Mouse (Mus musculus) CH12.LX (cell line): ENCODE results near the gene Rbfox1. TPM values are rescaled to one million over a fixed set of nuclear protein-coding genes. Genes with fewer than 3 reads are reported as not detected.

Experiments
- DNase-seq: peaks from one replicate; pipeline ENCODE4 v3.0.0-alpha.2; 2013; ENCODE audit errors: extremely low read depth
- H3K27ac ChIP-seq: 2 replicates; pipeline ENCODE4 v1.5.1; 2012; ENCODE audit warnings: low read depth, mild to moderate bottlenecking, control low read depth, moderate library complexity; ENCODE audit not compliant: insufficient read depth
- H3K27me3 ChIP-seq: replicated peaks from 2 replicates; pipeline ENCODE3; 2012; ENCODE audit warnings: inconsistent platforms
- H3K36me3 ChIP-seq, 2 experiments: replicated peaks in 1 of 2; 2 replicates each; pipeline versions ENCODE3 to v1.6.1; 2012; ENCODE audit warnings: inconsistent platforms in 1 of 2, low read length in 1 of 2, mild to moderate bottlenecking in 1 of 2, mixed read lengths in 1 of 2, moderate library complexity in 1 of 2; ENCODE audit not compliant: control insufficient read depth in 1 of 2, insufficient read depth in 1 of 2
- H3K4me1 ChIP-seq, 2 experiments: 2 replicates each; pipeline ENCODE4 v1.6.1; 2012; ENCODE audit warnings: inconsistent platforms in 1 of 2, moderate library complexity in 1 of 2; ENCODE audit not compliant: insufficient read depth in 2 of 2, control insufficient read depth in 1 of 2
- H3K4me2 ChIP-seq: 2 replicates; pipeline ENCODE4 v1.6.1; 2012; ENCODE audit warnings: low read depth, mild to moderate bottlenecking, control low read depth; ENCODE audit not compliant: poor library complexity, insufficient read depth, severe bottlenecking
- H3K4me3 ChIP-seq, 3 experiments: fragments of 150-350 bp in 1 of 3; sonication (generic) in 1 of 3; replicated peaks in 1 of 3; 2 replicates each; pipeline versions ENCODE3 to v1.5.1; 2011 to 2012; ENCODE audit warnings: low read depth in 2 of 3, low read length in 2 of 3, mild to moderate bottlenecking in 2 of 3, moderate library complexity in 2 of 3, control low read depth in 1 of 3, improper control_type of control experiment in 1 of 3, inconsistent platforms in 1 of 3, mixed read lengths in 1 of 3; ENCODE audit not compliant: poor library complexity in 1 of 3
- H3K79me2 ChIP-seq: replicated peaks from 2 replicates; pipeline ENCODE4 v1.6.1; 2012; ENCODE audit warnings: mild to moderate bottlenecking, moderate library complexity; ENCODE audit not compliant: control insufficient read depth, poor library complexity, insufficient read depth, severe bottlenecking; ENCODE audit errors: extremely low read depth
- H3K9ac ChIP-seq: 2 replicates; pipeline ENCODE4 v1.6.1; 2012; ENCODE audit warnings: low read depth, mild to moderate bottlenecking, control low read depth, moderate library complexity; ENCODE audit not compliant: insufficient read depth
- H3K9me3 ChIP-seq: replicated peaks from 2 replicates; pipeline ENCODE3; 2012; ENCODE audit warnings: low read length, inconsistent platforms, mixed read lengths
- CTCF ChIP-seq, 2 experiments: IDR thresholded peaks in 1 of 2; conservative IDR thresholded peaks in 1 of 2; 2 replicates each; pipeline ENCODE4 v1.5.1; 2011 to 2012; ENCODE audit warnings: low read depth in 2 of 2, low read length in 2 of 2, improper control_type of control experiment in 1 of 2, inconsistent platforms in 1 of 2, mild to moderate bottlenecking in 1 of 2, moderate library complexity in 1 of 2
- ELF1 ChIP-seq: IDR thresholded peaks from 2 replicates; pipeline ENCODE4 v1.6.1; 2014; ENCODE audit warnings: low read depth, mild to moderate bottlenecking, inconsistent platforms, low read length, improper control_type of control experiment
- EP300 ChIP-seq: IDR thresholded peaks from 2 replicates; pipeline ENCODE4 v1.6.1; 2011; ENCODE audit warnings: low read length, improper control_type of control experiment
- HCFC1 ChIP-seq: IDR thresholded peaks from 2 replicates; pipeline ENCODE4 v1.6.1; 2012; ENCODE audit warnings: low read depth, mild to moderate bottlenecking, inconsistent platforms, low read length, improper control_type of control experiment
- IRF4 ChIP-seq: IDR thresholded peaks from 2 replicates; pipeline ENCODE4 v1.6.1; 2014; ENCODE audit warnings: low read depth, mild to moderate bottlenecking, inconsistent platforms, low read length, improper control_type of control experiment
- JUN ChIP-seq: IDR thresholded peaks from 2 replicates; pipeline ENCODE4 v1.6.1; 2011; ENCODE audit warnings: low read depth, mild to moderate bottlenecking, low read length, improper control_type of control experiment, moderate library complexity; ENCODE audit not compliant: insufficient read depth
- MEF2A ChIP-seq: IDR thresholded peaks from 2 replicates; pipeline ENCODE4 v1.6.1; 2014; ENCODE audit warnings: low read depth, mild to moderate bottlenecking, inconsistent platforms, low read length, improper control_type of control experiment, borderline replicate concordance
- POLR2A ChIP-seq: IDR thresholded peaks from 2 replicates; pipeline ENCODE4 v1.6.1; 2011; ENCODE audit warnings: low read depth, mild to moderate bottlenecking, improper control_type of control experiment, low read length
- RAD21 ChIP-seq: IDR thresholded peaks from 2 replicates; pipeline ENCODE4 v1.6.1; 2011; ENCODE audit warnings: low read depth, mild to moderate bottlenecking, low read length, improper control_type of control experiment, moderate library complexity
- SMC3 ChIP-seq: IDR thresholded peaks from 2 replicates; pipeline ENCODE4 v1.6.1; 2011; ENCODE audit warnings: low read depth, low read length, improper control_type of control experiment
- USF2 ChIP-seq: conservative IDR thresholded peaks from 2 replicates; pipeline ENCODE4 v1.6.1; 2011; ENCODE audit warnings: low read depth, low read length, improper control_type of control experiment
- ZC3H11A ChIP-seq: IDR thresholded peaks from 2 replicates; pipeline ENCODE4 v1.6.1; 2012; ENCODE audit warnings: low read depth, mild to moderate bottlenecking, inconsistent platforms, low read length, improper control_type of control experiment
- ZMIZ1 ChIP-seq: IDR thresholded peaks from 2 replicates; pipeline ENCODE4 v1.6.1; 2012; ENCODE audit warnings: low read depth, mild to moderate bottlenecking, inconsistent platforms, low read length, improper control_type of control experiment
- dilution Hi-C: fragments of 300-500 bp; cut with MboI; formaldehyde crosslinking; loops from 2 replicates; pipeline ENCODE4 v1.14.3; 2020; ENCODE audit warnings: low sequenced_read_pairs; ENCODE audit not compliant: extremely low pct_unique_long_range_greater_than_20kb, extremely low pct_ligation_motif_present
- in situ Hi-C: fragments of 300-500 bp; cut with MboI; formaldehyde crosslinking; loops from 3 replicates; pipeline ENCODE4 v1.14.3; 2019; ENCODE audit warnings: low sequenced_read_pairs, low pct_ligation_motif_present, low pct_unique_long_range_greater_than_20kb, mixed read lengths
- polyA plus RNA-seq: library from polyadenylated mRNA; unstranded; fragments of >175 nt; gene quantifications from 2 replicates; pipeline ENCODE4 v1.2.1, GENCODE M21; 2012; ENCODE audit warnings: low read depth; ENCODE audit not compliant: insufficient read length
- total RNA-seq, 2 experiments: library from RNA; depleted of rRNA; stranded (reverse); fragments of 300-350 nt in 1 of 2; fragments of >200 nt in 1 of 2; gene quantifications; 2 replicates each; pipeline ENCODE4 v1.2.3; 2012 to 2014

The Rbfox1 gene
- total and polyA plus RNA-seq, 3 experiments: not detected

- no peaks in the 10 kb centered on the region for H3K27me3 ChIP-seq
- H3K36me3 ChIP-seq: no peaks in the 10 kb centered on the region
- dilution Hi-C loops: no loop called here
- H3K27ac ChIP-seq: no peak overlapping the region
- TF ChIP-seq HCFC1 (no peak), POLR2A (no peak), USF2 (no peak)
- H3K9me3 ChIP-seq: peaks cover 80% of the 10 kb centered on the region
- DNase-seq: no peak
- H3K9ac ChIP-seq: no peak overlapping the region
- H3K79me2 ChIP-seq: no peaks in the 10 kb centered on the region
- H3K4me3 ChIP-seq: peak overlapping the region in 1 of 3 experiments; percentile 3
- H3K4me1 ChIP-seq: no peaks in the 10 kb centered on the region
- H3K4me2 ChIP-seq: no peak overlapping the region
- in situ Hi-C loops: no loop called here
Observed at GRCm38 (mm10) chr16:7040691-7041090, 1155.5 kb downstream of the Rbfox1 start.

GRCm38 (mm10) chr16:7047421-7047820 is 1162.3 kb downstream of the Rbfox1 start:
- dilution Hi-C loops: no loop called here
- Histone ChIP-seq H3K4me2 (no peak overlapping the region), H3K36me3 (no peaks in the 10 kb centered on the region), H3K9ac (no peak overlapping the region), H3K27me3 (no peaks in the 10 kb centered on the region), H3K79me2 (no peaks in the 10 kb centered on the region), H3K9me3 (peaks cover 95% of the 10 kb centered on the region), H3K4me3 (no peak overlapping the region), H3K4me1 (no peaks in the 10 kb centered on the region), H3K27ac (no peak overlapping the region)
- TF ChIP-seq ZC3H11A (no peak), IRF4 (no peak), SMC3 (no peak), CTCF (conservative IDR thresholded peaks at IDR 0.05 in 1 of 2, IDR thresholded peaks at IDR 0.05 in 1 of 2; ENCODE audit: low read depth in 2 of 2, low read length in 2 of 2) (no peak), JUN (no peak), USF2 (no peak), MEF2A (no peak), EP300 (no peak), ELF1 (no peak)
- in situ Hi-C loops: no loop called here
- DNase-seq: no peak

- no peak overlapping the region for H3K4me2 ChIP-seq
- in situ Hi-C loops: no loop called here
- H3K4me3 ChIP-seq: no peak overlapping the region
- H3K9me3 ChIP-seq: peaks cover 90% of the 10 kb centered on the region
- H3K27me3 ChIP-seq: no peaks in the 10 kb centered on the region
- H3K27ac ChIP-seq: no peak overlapping the region
- H3K79me2 ChIP-seq: no peaks in the 10 kb centered on the region
- no peaks in the 10 kb centered on the region for H3K4me1 ChIP-seq
- dilution Hi-C loops: no loop called here
- peak; percentile 1 for DNase-seq
- TF ChIP-seq JUN (no peak), RAD21 (peak; percentile 15), CTCF (conservative IDR thresholded peaks at IDR 0.05 in 1 of 2, IDR thresholded peaks at IDR 0.05 in 1 of 2; ENCODE audit: low read depth in 2 of 2, low read length in 2 of 2) (peak; percentile 6 to 56; a peak in 2 of 4 replicates), ZMIZ1 (no peak), SMC3 (peak; percentile 16; the same call in 1 of the 2 replicates)
- no peaks in the 10 kb centered on the region for H3K36me3 ChIP-seq
- H3K9ac ChIP-seq: no peak overlapping the region
Observed at GRCm38 (mm10) chr16:7049162-7049971, 1164.2 kb downstream of the Rbfox1 start.
